Mouse (Mus musculus): ENCODE results near the gene Sh3pxd2a. TPM values are rescaled to one million over a fixed set of nuclear protein-coding genes. Genes with fewer than 3 reads are reported as not detected.

The Sh3pxd2a gene
- polyA plus RNA-seq, 1 experiment from 2014 or later: 3.8 TPM

GRCm38 (mm10) chr19:47285581-47285980 lies 178.6 kb downstream of the Sh3pxd2a start:
- Histone ChIP-seq H3K27me3 (ENCODE audit: low read depth, poor library complexity, severe bottlenecking) (no peaks in the 10 kb centered on the region), H3K9me3 (replicated peaks) (no peaks in the 10 kb centered on the region), H3K27ac (peak overlapping the region; percentile 47; the same call in 1 of the 2 replicates), H3K4me1 (peaks cover 36% of the 10 kb centered on the region), H3K36me3 (peaks cover 100% of the 10 kb centered on the region), H3K4me3 (no peak overlapping the region)
- DNase-seq (ENCODE audit: low spot score): no peak
- WGBS: 92% methylated on average over 6 of the region's 6 CpGs

DNA sequence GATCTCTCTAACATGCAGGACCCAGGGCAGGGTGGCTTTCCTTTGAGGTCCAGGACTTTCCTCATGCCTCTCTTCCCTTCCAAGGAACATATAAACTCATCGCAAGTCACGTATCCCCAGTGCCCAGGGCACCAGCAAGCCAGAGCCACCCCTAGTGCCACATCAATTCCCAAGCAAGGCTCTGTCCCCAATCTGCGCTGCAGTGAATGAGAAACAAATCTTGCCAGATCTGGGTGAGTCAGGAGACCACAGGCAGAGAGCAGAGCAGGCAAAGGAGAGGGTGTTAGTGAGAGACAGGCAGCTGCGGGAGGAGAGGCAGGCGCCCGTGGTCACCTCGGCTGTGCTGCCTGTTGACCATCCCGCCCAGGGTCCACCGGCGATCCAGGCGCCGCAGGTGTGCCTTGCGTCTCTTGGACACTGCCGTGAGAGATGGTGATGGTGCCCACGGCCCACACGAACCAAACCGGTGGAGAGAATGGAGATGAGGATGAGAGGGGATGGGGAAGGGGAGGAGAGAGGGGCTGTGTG lies 181.4 kb downstream of the Sh3pxd2a start:
- Histone ChIP-seq H3K4me1 (peaks cover 17% of the 10 kb centered on the region), H3K36me3 (peaks cover 100% of the 10 kb centered on the region), H3K27ac (no peak overlapping the region), H3K9me3 (replicated peaks) (no peaks in the 10 kb centered on the region), H3K27me3 (ENCODE audit: low read depth, poor library complexity, severe bottlenecking) (no peaks in the 10 kb centered on the region), H3K4me3 (no peak overlapping the region)
- no peak for DNase-seq (ENCODE audit: low spot score)
- WGBS: 95% methylated on average over 17 of the region's 17 CpGs

DNA sequence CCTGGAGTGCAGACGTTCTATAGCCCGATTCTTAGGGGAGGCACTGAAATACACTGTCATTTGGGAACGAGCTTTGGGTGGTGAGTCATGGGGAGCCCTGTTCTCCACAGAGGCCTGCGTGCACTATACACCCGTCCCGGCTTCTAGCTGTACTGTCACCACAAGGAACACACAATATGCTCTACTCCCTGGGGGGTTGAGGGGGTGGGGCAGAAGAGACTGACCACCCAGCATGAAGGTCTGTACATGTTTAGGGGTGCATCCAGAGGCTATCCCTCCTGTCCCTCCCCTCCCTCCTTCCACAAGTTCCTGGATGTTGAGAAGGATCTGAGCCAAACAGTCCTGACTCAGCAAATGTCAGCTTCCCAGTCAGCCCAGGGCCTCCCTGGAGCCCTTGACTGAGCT lies 182.1 kb downstream of the Sh3pxd2a start:
- DNase-seq (ENCODE audit: low spot score): no peak
- H3K4me3 ChIP-seq: no peak overlapping the region
- peaks cover 100% of the 10 kb centered on the region for H3K36me3 ChIP-seq
- no peaks in the 10 kb centered on the region for H3K27me3 ChIP-seq (ENCODE audit: low read depth, poor library complexity, severe bottlenecking)
- peaks cover 10% of the 10 kb centered on the region for H3K4me1 ChIP-seq
- H3K27ac ChIP-seq: no peak overlapping the region
- no peaks in the 10 kb centered on the region for H3K9me3 ChIP-seq (replicated peaks)
- 85% methylated on average over 6 of the region's 6 CpGs for WGBS

DNA sequence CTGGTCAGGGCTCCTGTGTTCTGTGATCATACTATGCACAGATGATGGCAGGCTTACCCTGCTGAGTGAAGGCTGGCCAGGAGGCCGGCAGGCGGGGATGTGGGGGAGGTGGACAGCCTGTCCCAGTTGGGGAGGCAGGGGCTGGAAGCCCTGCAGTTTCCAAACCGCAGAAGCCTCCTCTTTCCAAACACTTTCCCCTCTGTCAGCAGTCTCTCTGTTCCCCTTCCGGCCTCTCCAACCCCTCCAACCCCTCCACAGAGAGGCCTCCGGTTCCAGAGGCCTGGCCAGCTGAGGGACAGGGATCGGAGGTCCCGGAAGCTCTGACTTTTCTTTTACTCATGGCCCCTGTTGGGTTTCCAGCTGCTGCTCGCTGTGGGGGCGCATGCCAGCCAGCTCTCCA lies 183.3 kb downstream of the Sh3pxd2a start:
- Histone ChIP-seq H3K36me3 (peaks cover 100% of the 10 kb centered on the region), H3K27ac (no peak overlapping the region), H3K4me1 (no peaks in the 10 kb centered on the region), H3K27me3 (ENCODE audit: low read depth, poor library complexity, severe bottlenecking) (no peaks in the 10 kb centered on the region), H3K9me3 (replicated peaks) (no peaks in the 10 kb centered on the region), H3K4me3 (no peak overlapping the region)
- no peak for DNase-seq (ENCODE audit: low spot score)
- 90% methylated on average over 9 of the region's 9 CpGs for WGBS

DNA sequence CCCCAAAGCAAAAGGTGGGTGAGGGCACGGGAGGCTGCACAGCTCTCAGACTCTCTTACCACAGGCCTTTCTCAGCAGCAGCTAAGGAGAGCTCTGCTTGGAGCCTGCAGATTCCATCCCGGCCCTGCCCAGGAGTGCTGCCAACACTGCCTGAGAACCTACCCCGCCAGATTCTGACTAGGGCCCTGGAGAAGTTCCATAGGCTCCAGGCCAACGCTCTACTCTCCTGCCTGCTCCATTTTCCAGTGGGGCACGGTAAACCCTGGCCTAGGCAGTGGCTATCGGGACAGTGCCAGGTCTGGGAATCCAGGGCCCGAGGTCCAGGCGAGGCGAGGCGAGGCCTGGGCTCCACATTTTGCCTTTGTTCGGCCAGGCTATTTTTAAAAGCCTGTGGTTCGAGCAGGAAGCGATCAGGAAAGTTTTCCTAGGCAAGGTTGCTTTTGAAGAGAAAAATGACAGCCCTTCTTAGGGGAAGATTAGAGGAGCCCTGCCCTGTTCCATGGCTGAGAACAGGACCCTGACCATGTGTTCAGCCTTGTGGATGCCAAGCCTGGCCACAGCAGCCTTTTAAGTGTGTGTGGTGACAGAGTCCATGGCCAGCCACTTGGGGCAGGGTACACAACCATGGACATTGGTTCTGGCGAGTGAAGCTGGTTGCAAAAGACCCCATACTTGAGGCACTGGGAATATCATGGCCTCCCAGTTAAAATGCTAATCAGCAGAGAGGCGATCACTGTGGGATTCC lies 184.2 kb downstream of the Sh3pxd2a start:
- 90% methylated on average over 15 of the region's 15 CpGs for WGBS
- no peaks in the 10 kb centered on the region for H3K9me3 ChIP-seq (replicated peaks)
- peak overlapping the region; percentile 57; the same call in 1 of the 2 replicates for H3K27ac ChIP-seq
- H3K27me3 ChIP-seq (ENCODE audit: low read depth, poor library complexity, severe bottlenecking): no peaks in the 10 kb centered on the region
- peaks cover 100% of the 10 kb centered on the region for H3K36me3 ChIP-seq
- H3K4me1 ChIP-seq: no peaks in the 10 kb centered on the region
- H3K4me3 ChIP-seq: no peak overlapping the region
- no peak for DNase-seq (ENCODE audit: low spot score)

GRCm38 (mm10) chr19:47279372-47279771 lies 184.8 kb downstream of the Sh3pxd2a start:
- no peaks in the 10 kb centered on the region for H3K27me3 ChIP-seq (ENCODE audit: low read depth, poor library complexity, severe bottlenecking)
- DNase-seq (ENCODE audit: low spot score): no peak
- H3K27ac ChIP-seq: 0 out of 2 replicates have a peak overlapping the region, but pooled peaks have one; percentile 57
- no peak overlapping the region for H3K4me3 ChIP-seq
- WGBS: 91% methylated on average over 4 of the region's 4 CpGs
- H3K36me3 ChIP-seq: peaks cover 100% of the 10 kb centered on the region
- H3K9me3 ChIP-seq (replicated peaks): no peaks in the 10 kb centered on the region
- no peaks in the 10 kb centered on the region for H3K4me1 ChIP-seq

DNA sequence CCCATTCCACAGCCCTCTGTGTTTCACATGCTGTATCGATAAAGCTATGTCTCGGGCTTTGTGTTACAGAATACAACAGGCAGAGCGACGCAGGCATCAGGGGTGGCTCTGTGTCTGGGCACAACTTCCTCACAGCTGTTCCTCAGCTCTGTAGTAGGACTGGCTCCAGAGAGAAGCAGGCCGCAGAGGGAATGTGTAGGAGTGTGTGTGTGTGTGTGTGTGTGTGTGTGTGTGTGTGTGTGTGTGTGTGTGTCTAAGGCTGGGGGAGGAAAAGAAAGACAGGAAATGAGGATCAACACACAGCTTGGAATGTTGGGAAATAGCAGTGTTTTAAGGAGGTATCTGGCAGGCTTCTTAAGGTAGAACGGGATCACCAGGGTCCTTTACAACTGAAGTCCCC lies 187.5 kb downstream of the Sh3pxd2a start:
- no peaks in the 10 kb centered on the region for H3K27me3 ChIP-seq (ENCODE audit: low read depth, poor library complexity, severe bottlenecking)
- WGBS: 91% methylated on average over 6 of the region's 6 CpGs
- H3K36me3 ChIP-seq: peaks cover 100% of the 10 kb centered on the region
- H3K9me3 ChIP-seq (replicated peaks): no peaks in the 10 kb centered on the region
- H3K27ac ChIP-seq: no peak overlapping the region
- H3K4me3 ChIP-seq: no peak overlapping the region
- DNase-seq (ENCODE audit: low spot score): no peak
- H3K4me1 ChIP-seq: no peaks in the 10 kb centered on the region

DNA sequence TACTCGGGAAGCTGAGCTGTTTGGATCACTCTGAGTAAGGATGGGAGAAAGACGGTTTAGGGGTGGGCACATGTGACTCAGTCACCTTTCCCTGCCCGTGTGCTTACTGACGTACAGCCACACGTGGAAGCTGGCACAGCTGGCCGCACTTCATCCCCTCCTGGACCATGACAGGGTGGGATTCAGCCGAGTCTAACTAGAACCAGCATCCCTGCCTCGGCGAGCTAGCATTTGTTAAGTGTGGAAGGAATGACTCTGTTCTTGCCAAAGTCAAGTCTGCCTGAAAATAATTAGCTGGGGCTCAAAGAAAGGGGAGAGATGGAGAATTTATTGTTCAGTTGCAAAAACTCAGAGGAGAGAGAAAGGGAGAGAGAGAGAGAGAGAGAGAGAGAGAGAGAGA lies 193.7 kb downstream of the Sh3pxd2a start:
- DNase-seq (ENCODE audit: low spot score): no peak
- 81% methylated on average over 9 of the region's 9 CpGs for WGBS
- Histone ChIP-seq H3K36me3 (peaks cover 100% of the 10 kb centered on the region), H3K4me3 (no peak overlapping the region), H3K27me3 (ENCODE audit: low read depth, poor library complexity, severe bottlenecking) (no peaks in the 10 kb centered on the region), H3K9me3 (replicated peaks) (no peaks in the 10 kb centered on the region), H3K27ac (no peak overlapping the region), H3K4me1 (no peaks in the 10 kb centered on the region)

DNA sequence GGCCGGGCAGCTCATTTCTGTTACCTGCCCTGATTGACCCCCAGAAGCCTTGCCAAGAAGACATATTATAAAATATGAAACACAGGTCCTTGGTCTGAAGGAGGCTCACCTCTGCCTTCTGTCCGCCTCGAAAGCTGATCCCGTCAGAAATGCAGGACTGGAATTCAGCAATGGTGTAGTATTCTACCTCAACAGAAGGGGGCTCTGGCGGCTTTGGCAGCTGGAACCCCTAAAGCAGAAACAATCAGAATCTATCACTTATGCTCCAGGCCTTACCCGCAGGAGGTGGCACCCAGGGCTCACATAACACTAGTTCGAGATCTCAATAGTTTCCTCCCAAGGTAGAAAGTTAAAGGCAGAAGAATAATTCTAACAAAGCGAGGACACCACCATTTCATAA lies 194.5 kb downstream of the Sh3pxd2a start:
- DNase-seq (ENCODE audit: low spot score): no peak
- H3K27ac ChIP-seq: no peak overlapping the region
- no peak overlapping the region for H3K4me3 ChIP-seq
- 64% methylated on average over 8 of the region's 8 CpGs for WGBS
- peaks cover 96% of the 10 kb centered on the region for H3K36me3 ChIP-seq
- no peaks in the 10 kb centered on the region for H3K4me1 ChIP-seq
- H3K27me3 ChIP-seq (ENCODE audit: low read depth, poor library complexity, severe bottlenecking): no peaks in the 10 kb centered on the region
- no peaks in the 10 kb centered on the region for H3K9me3 ChIP-seq (replicated peaks)

DNA sequence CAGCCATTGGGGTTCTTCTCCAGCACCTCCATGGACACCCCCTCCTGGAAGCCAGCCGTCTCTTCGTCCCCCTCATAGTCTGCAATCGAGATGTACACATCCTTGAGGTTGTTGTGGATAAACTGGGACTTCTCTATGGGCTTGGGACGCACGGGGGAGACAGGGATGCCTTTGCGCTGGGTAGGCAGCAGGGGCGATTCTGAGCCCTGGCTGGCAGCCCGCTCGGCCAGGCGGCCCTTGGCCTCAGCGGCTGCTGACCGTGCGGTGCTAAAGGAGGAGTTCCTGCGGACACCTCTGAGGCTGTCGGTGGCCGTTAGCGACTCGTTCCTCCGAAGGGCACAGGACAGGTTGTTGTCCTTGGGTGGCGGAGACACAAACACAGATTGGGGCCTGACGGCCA lies 197.1 kb downstream of the Sh3pxd2a start:
- peaks cover 75% of the 10 kb centered on the region for H3K36me3 ChIP-seq
- H3K4me1 ChIP-seq: no peaks in the 10 kb centered on the region
- no peaks in the 10 kb centered on the region for H3K9me3 ChIP-seq (replicated peaks)
- DNase-seq (ENCODE audit: low spot score): no peak
- H3K27ac ChIP-seq: no peak overlapping the region
- WGBS: 90% methylated on average over 21 of the region's 21 CpGs
- H3K27me3 ChIP-seq (ENCODE audit: low read depth, poor library complexity, severe bottlenecking): no peaks in the 10 kb centered on the region
- H3K4me3 ChIP-seq: no peak overlapping the region

DNA sequence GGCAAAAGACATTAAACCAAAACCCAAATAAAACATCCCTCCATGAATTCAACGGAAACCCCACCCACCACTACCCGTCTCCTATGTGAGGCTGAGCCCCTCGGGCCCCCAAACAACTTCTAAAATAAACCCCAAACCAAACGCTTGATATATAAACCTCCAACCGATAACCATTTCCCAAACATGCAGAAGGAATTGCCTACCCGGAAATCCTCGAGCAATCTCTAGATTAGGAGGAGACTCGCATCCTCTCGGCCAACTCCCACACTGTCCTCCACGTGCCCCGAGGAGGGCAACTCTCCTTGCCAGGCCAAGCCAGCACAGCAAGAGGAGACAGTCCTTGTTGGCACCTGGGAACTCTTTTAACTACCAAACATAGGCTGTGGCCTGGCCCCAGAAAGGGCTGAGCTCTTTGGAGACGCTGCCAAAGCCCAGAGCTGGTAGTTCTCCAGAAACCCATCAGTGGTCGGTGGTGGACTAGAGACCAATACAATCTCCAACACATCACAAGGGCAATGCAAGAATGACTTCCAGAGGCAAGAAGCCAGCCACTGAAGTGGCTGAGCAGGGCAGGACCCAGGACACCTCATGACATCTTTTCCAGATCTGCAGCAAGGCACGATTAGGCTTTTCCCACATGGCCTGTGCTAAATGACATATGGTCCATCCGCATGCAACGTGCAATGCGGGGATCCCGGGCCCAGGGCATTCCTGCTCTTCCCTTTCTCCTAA lies 198.0 kb downstream of the Sh3pxd2a start:
- Histone ChIP-seq H3K4me3 (no peak overlapping the region), H3K4me1 (no peaks in the 10 kb centered on the region), H3K9me3 (replicated peaks) (no peaks in the 10 kb centered on the region), H3K27me3 (ENCODE audit: low read depth, poor library complexity, severe bottlenecking) (no peaks in the 10 kb centered on the region), H3K27ac (no peak overlapping the region), H3K36me3 (peaks cover 66% of the 10 kb centered on the region)
- 90% methylated on average over 18 of the region's 18 CpGs for WGBS
- no peak for DNase-seq (ENCODE audit: low spot score)

GRCm38 (mm10) chr19:47264322-47265092 lies 199.7 kb downstream of the Sh3pxd2a start:
- Histone ChIP-seq H3K4me3 (no peak overlapping the region), H3K9me3 (replicated peaks) (no peaks in the 10 kb centered on the region), H3K27ac (no peak overlapping the region), H3K27me3 (ENCODE audit: low read depth, poor library complexity, severe bottlenecking) (no peaks in the 10 kb centered on the region), H3K4me1 (peaks cover 10% of the 10 kb centered on the region), H3K36me3 (peaks cover 49% of the 10 kb centered on the region)
- 43% methylated on average over 11 of the region's 11 CpGs for WGBS
- peak; percentile 79 for DNase-seq (ENCODE audit: low spot score)

Measured in limb, embryonic 10.5 days (tissue).